Mouse (Mus musculus): Measurements from ENCODE around the gene Pate2. TPM values are rescaled to one million over a fixed set of nuclear protein-coding genes. Genes with fewer than 3 reads are reported as not detected.

Pate2 gene
- polyA plus RNA-seq, 1 experiment from 2014 or later: 1.6 TPM

- Histone ChIP-seq H3K4me1 (peaks cover 25% of the 10 kb centered on the region), H3K27ac (replicated peaks) (peak overlapping the region; percentile 83), H3K9me3 (replicated peaks) (no peaks in the 10 kb centered on the region), H3K27me3 (ENCODE audit: low read depth, poor library complexity, severe bottlenecking) (peaks cover 27% of the 10 kb centered on the region), H3K36me3 (peaks cover 35% of the 10 kb centered on the region), H3K4me3 (peak overlapping the region; percentile 67)
- peak; percentile 92 for DNase-seq (ENCODE audit: low spot score)
- 2% methylated on average over 31 of the region's 31 CpGs for WGBS
Measured at GRCm38 (mm10) chr9:35559009-35559890, 10.8 kb upstream of the Pate2 start.

GRCm38 (mm10) chr9:35561076-35561475, 9.0 kb upstream of the Pate2 start:
- 96% methylated on average over 11 of the region's 11 CpGs for WGBS
- Histone ChIP-seq H3K4me3 (no peak overlapping the region), H3K9me3 (replicated peaks) (no peaks in the 10 kb centered on the region), H3K4me1 (peaks cover 25% of the 10 kb centered on the region), H3K27ac (replicated peaks) (no peak overlapping the region), H3K36me3 (peaks cover 53% of the 10 kb centered on the region), H3K27me3 (ENCODE audit: low read depth, poor library complexity, severe bottlenecking) (peaks cover 19% of the 10 kb centered on the region)
- DNase-seq (ENCODE audit: low spot score): no peak

- H3K4me1 ChIP-seq: peaks cover 25% of the 10 kb centered on the region
- peaks cover 59% of the 10 kb centered on the region for H3K36me3 ChIP-seq
- no peaks in the 10 kb centered on the region for H3K9me3 ChIP-seq (replicated peaks)
- no peak for DNase-seq (ENCODE audit: low spot score)
- no peak overlapping the region for H3K27ac ChIP-seq (replicated peaks)
- WGBS: 88% methylated on average over 6 of the region's 6 CpGs
- peaks cover 14% of the 10 kb centered on the region for H3K27me3 ChIP-seq (ENCODE audit: low read depth, poor library complexity, severe bottlenecking)
- no peak overlapping the region for H3K4me3 ChIP-seq
Measured at GRCm38 (mm10) chr9:35561583-35561982, 8.5 kb upstream of the Pate2 start.

- Histone ChIP-seq H3K36me3 (peaks cover 77% of the 10 kb centered on the region), H3K27me3 (ENCODE audit: low read depth, poor library complexity, severe bottlenecking) (no peaks in the 10 kb centered on the region), H3K27ac (replicated peaks) (no peak overlapping the region), H3K4me3 (no peak overlapping the region), H3K9me3 (replicated peaks) (no peaks in the 10 kb centered on the region), H3K4me1 (peaks cover 23% of the 10 kb centered on the region)
- DNase-seq (ENCODE audit: low spot score): no peak
- 90% methylated on average over 5 of the region's 5 CpGs for WGBS
Measured at GRCm38 (mm10) chr9:35564536-35565240, 5.4 kb upstream of the Pate2 start.

- 86% methylated on average over 3 of the region's 3 CpGs for WGBS
- DNase-seq (ENCODE audit: low spot score): no peak
Measured at GRCm38 (mm10) chr9:35567995-35568394, 2.1 kb upstream of the Pate2 start.

GRCm38 (mm10) chr9:35570663-35571062, 579 bp downstream of the Pate2 start:
- peaks cover 29% of the 10 kb centered on the region for H3K4me1 ChIP-seq
- H3K27me3 ChIP-seq (ENCODE audit: low read depth, poor library complexity, severe bottlenecking): peaks cover 30% of the 10 kb centered on the region
- no peaks in the 10 kb centered on the region for H3K9me3 ChIP-seq (replicated peaks)
- H3K36me3 ChIP-seq: peaks cover 28% of the 10 kb centered on the region
- peak overlapping the region; percentile 82 for H3K4me3 ChIP-seq
- no peak for DNase-seq (ENCODE audit: low spot score)
- peak overlapping the region; percentile 96 for H3K27ac ChIP-seq (replicated peaks)
- 14% methylated on average over 5 of the region's 5 CpGs for WGBS

More at GRCm38 (mm10) chr9:35567995-35568394, 2.1 kb upstream of the Pate2 start:
- no peak overlapping the region for H3K27ac ChIP-seq (replicated peaks)
- H3K9me3 ChIP-seq (replicated peaks): no peaks in the 10 kb centered on the region
- H3K4me3 ChIP-seq: no peak overlapping the region
- peaks cover 55% of the 10 kb centered on the region for H3K36me3 ChIP-seq
- peaks cover 4% of the 10 kb centered on the region; the same call in 1 of the 2 replicates for H3K27me3 ChIP-seq (ENCODE audit: low read depth, poor library complexity, severe bottlenecking)
- H3K4me1 ChIP-seq: peaks cover 22% of the 10 kb centered on the region

- Histone ChIP-seq H3K36me3 (no peaks in the 10 kb centered on the region), H3K27me3 (ENCODE audit: low read depth, poor library complexity, severe bottlenecking) (peaks cover 40% of the 10 kb centered on the region), H3K4me3 (peak overlapping the region; percentile 51), H3K4me1 (peaks cover 14% of the 10 kb centered on the region), H3K27ac (replicated peaks) (no peak overlapping the region), H3K9me3 (replicated peaks) (no peaks in the 10 kb centered on the region)
- WGBS: 6% methylated on average over 32 of the region's 32 CpGs
- DNase-seq (ENCODE audit: low spot score): peak; percentile 25
Measured at GRCm38 (mm10) chr9:35574416-35574815, 4.3 kb downstream of the Pate2 start.

- DNase-seq (ENCODE audit: low spot score): no peak
- no peak overlapping the region for H3K4me3 ChIP-seq
- H3K36me3 ChIP-seq: no peaks in the 10 kb centered on the region
- H3K4me1 ChIP-seq: no peaks in the 10 kb centered on the region
- H3K9me3 ChIP-seq (replicated peaks): no peaks in the 10 kb centered on the region
- H3K27ac ChIP-seq (replicated peaks): no peak overlapping the region
- 53% methylated on average over 1 of the region's 1 CpGs for WGBS
- no peaks in the 10 kb centered on the region for H3K27me3 ChIP-seq (ENCODE audit: low read depth, poor library complexity, severe bottlenecking)
Measured at GRCm38 (mm10) chr9:35587674-35588073, 17.6 kb downstream of the Pate2 start.

GRCm38 (mm10) chr9:35592903-35593302, 22.8 kb downstream of the Pate2 start:
- H3K9me3 ChIP-seq (replicated peaks): peaks cover 8% of the 10 kb centered on the region; the same call in 1 of the 2 replicates
- no peaks in the 10 kb centered on the region for H3K4me1 ChIP-seq
- H3K27me3 ChIP-seq (ENCODE audit: low read depth, poor library complexity, severe bottlenecking): no peaks in the 10 kb centered on the region
- H3K4me3 ChIP-seq: no peak overlapping the region
- 24% methylated on average over 2 of the region's 2 CpGs for WGBS
- no peak overlapping the region for H3K27ac ChIP-seq (replicated peaks)
- H3K36me3 ChIP-seq: no peaks in the 10 kb centered on the region
- no peak for DNase-seq (ENCODE audit: low spot score)

- no peaks in the 10 kb centered on the region for H3K36me3 ChIP-seq
- no peak for DNase-seq (ENCODE audit: low spot score)
- H3K4me1 ChIP-seq: no peaks in the 10 kb centered on the region
- no peaks in the 10 kb centered on the region for H3K27me3 ChIP-seq (ENCODE audit: low read depth, poor library complexity, severe bottlenecking)
- no peak overlapping the region for H3K4me3 ChIP-seq
- 72% methylated on average over 8 of the region's 8 CpGs for WGBS
- no peak overlapping the region for H3K27ac ChIP-seq (replicated peaks)
- H3K9me3 ChIP-seq (replicated peaks): 0 out of 2 replicates have a peak, but pooled peaks cover 7% of the 10 kb centered on the region
Measured at GRCm38 (mm10) chr9:35607647-35608405, 37.7 kb downstream of the Pate2 start.

- DNase-seq (ENCODE audit: low spot score): no peak
- Histone ChIP-seq H3K27ac (replicated peaks) (no peak within 1 kb of the TSS), H3K4me3 (no peak within 1 kb of the TSS), H3K27me3 (ENCODE audit: low read depth, poor library complexity, severe bottlenecking) (no peaks in the 10 kb centered on the region), H3K36me3 (no peaks in the 10 kb centered on the region), H3K9me3 (replicated peaks) (no peaks in the 10 kb centered on the region), H3K4me1 (no peaks in the 10 kb centered on the region)
- WGBS: 89% methylated on average over 1 of the region's 1 CpGs
Measured at GRCm38 (mm10) chr9:35611841-35612240, 41.8 kb downstream of the Pate2 start, which contains the start of gene Pate4. Gene Pate4 (minus strand): TSS chr9:35611941.

GRCm38 (mm10) chr9:35614005-35614404, 43.9 kb downstream of the Pate2 start:
- Histone ChIP-seq H3K4me3 (no peak overlapping the region), H3K36me3 (no peaks in the 10 kb centered on the region), H3K9me3 (replicated peaks) (no peaks in the 10 kb centered on the region), H3K27ac (replicated peaks) (no peak overlapping the region), H3K4me1 (no peaks in the 10 kb centered on the region), H3K27me3 (ENCODE audit: low read depth, poor library complexity, severe bottlenecking) (no peaks in the 10 kb centered on the region)
- no peak for DNase-seq (ENCODE audit: low spot score)
- 31% methylated on average over 2 of the region's 2 CpGs for WGBS

Measured in midbrain, embryonic 10.5 days (tissue).